Mouse (Mus musculus) MEL (cell line): ENCODE measurements at regions not wholly inside any gene's neighbourhood (a gene's known extent, or its start where the extent isn't known, plus 50 kb on each side); places are given as distances from the start of the nearest gene placed in this dataset.

ENCODE experiments used
- DNase-seq: peaks from one replicate; pipeline ENCODE4 v3.0.0; 2011; ENCODE audit warnings: low read depth, low spot score
- H3K27ac ChIP-seq: 2 replicates; pipeline ENCODE4 v1.5.1; 2012; ENCODE audit warnings: low read depth, mild to moderate bottlenecking, control low read depth, low read length, moderate library complexity; ENCODE audit not compliant: control insufficient read depth
- H3K27me3 ChIP-seq, 2 experiments: fragments of 150-350 bp in 1 of 2; sonication (generic) in 1 of 2; 2 replicates each; pipeline ENCODE4 v1.6.1; 2012; ENCODE audit warnings: low read length in 2 of 2, mild to moderate bottlenecking in 2 of 2, improper control_type of control experiment in 1 of 2, moderate library complexity in 1 of 2; ENCODE audit not compliant: insufficient read depth in 2 of 2, control insufficient read depth in 1 of 2
- H3K36me3 ChIP-seq, 2 experiments: 2 replicates each; pipeline ENCODE4 v1.6.1; 2012 to 2014; ENCODE audit warnings: low read length in 2 of 2, improper control_type of control experiment in 1 of 2, inconsistent platforms in 1 of 2, mild to moderate bottlenecking in 1 of 2; ENCODE audit not compliant: insufficient read depth in 2 of 2, control insufficient read depth in 1 of 2
- H3K4me1 ChIP-seq, 2 experiments: fragments of 150-350 bp in 1 of 2; sonication (generic) in 1 of 2; 2 replicates each; pipeline ENCODE4 v1.6.1; 2012; ENCODE audit warnings: low read length in 2 of 2, improper control_type of control experiment in 1 of 2, mild to moderate bottlenecking in 1 of 2; ENCODE audit not compliant: insufficient read depth in 2 of 2, control insufficient read depth in 1 of 2
- H3K4me3 ChIP-seq, 2 experiments: fragments of 150-350 bp in 1 of 2; sonication (generic) in 1 of 2; 2 replicates each; pipeline ENCODE4 v1.5.1; 2012; ENCODE audit warnings: low read depth in 2 of 2, low read length in 2 of 2, mild to moderate bottlenecking in 2 of 2, moderate library complexity in 2 of 2, control low read depth in 1 of 2, improper control_type of control experiment in 1 of 2; ENCODE audit not compliant: control insufficient read depth in 1 of 2, insufficient read depth in 1 of 2
- H3K79me2 ChIP-seq: 2 replicates; pipeline ENCODE4 v1.6.1; 2012; ENCODE audit warnings: mild to moderate bottlenecking, low read length, moderate library complexity; ENCODE audit not compliant: control insufficient read depth, poor library complexity, insufficient read depth
- H3K9ac ChIP-seq: 2 replicates; pipeline ENCODE4 v1.6.1; 2012; ENCODE audit warnings: low read depth, mild to moderate bottlenecking, control low read depth, low read length, moderate library complexity; ENCODE audit not compliant: control insufficient read depth, poor library complexity, severe bottlenecking
- H3K9me3 ChIP-seq: fragments of 150-350 bp; sonication (generic); replicated peaks from 2 replicates; pipeline ENCODE4 v1.6.1; 2012; ENCODE audit warnings: mild to moderate bottlenecking, low read length, improper control_type of control experiment, moderate library complexity; ENCODE audit not compliant: insufficient read depth
- BHLHE40 ChIP-seq: IDR thresholded peaks from 2 replicates; pipeline ENCODE4 v1.6.1; 2012; ENCODE audit warnings: low read depth, mild to moderate bottlenecking, inconsistent platforms, low read length, improper control_type of control experiment, borderline replicate concordance
- CHD1 ChIP-seq: IDR thresholded peaks from 2 replicates; pipeline ENCODE4 v1.6.1; 2012; ENCODE audit warnings: low read depth, mild to moderate bottlenecking, inconsistent platforms, low read length, improper control_type of control experiment
- ETS1 ChIP-seq: IDR thresholded peaks from 2 replicates; pipeline ENCODE4 v1.6.1; 2012; ENCODE audit warnings: low read depth, mild to moderate bottlenecking, inconsistent platforms, low read length, improper control_type of control experiment, moderate library complexity
- GABPA ChIP-seq: IDR thresholded peaks from 2 replicates; pipeline ENCODE4 v1.6.1; 2012; ENCODE audit warnings: low read depth, mild to moderate bottlenecking, inconsistent platforms, low read length, improper control_type of control experiment, moderate library complexity
- MAFK ChIP-seq: IDR thresholded peaks from 2 replicates; pipeline ENCODE4 v1.6.1; 2011; ENCODE audit warnings: low read depth, mild to moderate bottlenecking, low read length, improper control_type of control experiment, borderline replicate concordance
- MAZ ChIP-seq: IDR thresholded peaks from 2 replicates; pipeline ENCODE4 v1.6.1; 2012; ENCODE audit warnings: low read depth, mild to moderate bottlenecking, inconsistent platforms, low read length, improper control_type of control experiment
- MYC ChIP-seq: IDR thresholded peaks from 2 replicates; pipeline ENCODE4 v1.6.1; 2011; ENCODE audit warnings: low read depth, mild to moderate bottlenecking, low read length, improper control_type of control experiment, moderate library complexity
- NELFE ChIP-seq: IDR thresholded peaks from 2 replicates; pipeline ENCODE4 v1.6.1; 2011; ENCODE audit warnings: low read depth, low read length, improper control_type of control experiment
- NRF1 ChIP-seq: IDR thresholded peaks from 2 replicates; pipeline ENCODE4 v1.6.1; 2014; ENCODE audit warnings: low read depth, mild to moderate bottlenecking, inconsistent platforms, low read length, improper control_type of control experiment, moderate library complexity; ENCODE audit not compliant: poor library complexity, insufficient read depth, severe bottlenecking
- RCOR1 ChIP-seq: IDR thresholded peaks from 2 replicates; pipeline ENCODE4 v1.6.1; 2012; ENCODE audit warnings: low read depth, mild to moderate bottlenecking, inconsistent platforms, low read length, improper control_type of control experiment
- SMC3 ChIP-seq: IDR thresholded peaks from 2 replicates; pipeline ENCODE4 v1.6.1; 2011; ENCODE audit warnings: low read depth, low read length, improper control_type of control experiment
- TBP ChIP-seq: IDR thresholded peaks from 2 replicates; pipeline ENCODE4 v1.8.0; 2011; ENCODE audit warnings: low read depth, low read length, improper control_type of control experiment
- USF1 ChIP-seq: IDR thresholded peaks from 2 replicates; pipeline ENCODE4 v1.6.1; 2014; ENCODE audit warnings: low read depth, mild to moderate bottlenecking, inconsistent platforms, low read length, improper control_type of control experiment, moderate library complexity
- USF2 ChIP-seq, 2 experiments: IDR thresholded peaks; 2 replicates each; pipeline ENCODE4 v1.6.1; 2011 to 2012; ENCODE audit warnings: improper control_type of control experiment in 2 of 2, low read length in 2 of 2, borderline replicate concordance in 1 of 2, inconsistent platforms in 1 of 2, low read depth in 1 of 2, mild to moderate bottlenecking in 1 of 2; ENCODE audit not compliant: insufficient read depth in 1 of 2
- ZC3H11A ChIP-seq: IDR thresholded peaks from 2 replicates; pipeline ENCODE4 v1.6.1; 2012; ENCODE audit warnings: low read depth, mild to moderate bottlenecking, inconsistent platforms, low read length, improper control_type of control experiment
- ZKSCAN1 ChIP-seq: IDR thresholded peaks from 2 replicates; pipeline ENCODE4 v1.6.1; 2012; ENCODE audit warnings: low read depth, mild to moderate bottlenecking, inconsistent platforms, low read length, improper control_type of control experiment, moderate library complexity
- ZMIZ1 ChIP-seq: IDR thresholded peaks from 2 replicates; pipeline ENCODE4 v1.6.1; 2012; ENCODE audit warnings: low read depth, mild to moderate bottlenecking, inconsistent platforms, low read length, improper control_type of control experiment, moderate library complexity

DNA sequence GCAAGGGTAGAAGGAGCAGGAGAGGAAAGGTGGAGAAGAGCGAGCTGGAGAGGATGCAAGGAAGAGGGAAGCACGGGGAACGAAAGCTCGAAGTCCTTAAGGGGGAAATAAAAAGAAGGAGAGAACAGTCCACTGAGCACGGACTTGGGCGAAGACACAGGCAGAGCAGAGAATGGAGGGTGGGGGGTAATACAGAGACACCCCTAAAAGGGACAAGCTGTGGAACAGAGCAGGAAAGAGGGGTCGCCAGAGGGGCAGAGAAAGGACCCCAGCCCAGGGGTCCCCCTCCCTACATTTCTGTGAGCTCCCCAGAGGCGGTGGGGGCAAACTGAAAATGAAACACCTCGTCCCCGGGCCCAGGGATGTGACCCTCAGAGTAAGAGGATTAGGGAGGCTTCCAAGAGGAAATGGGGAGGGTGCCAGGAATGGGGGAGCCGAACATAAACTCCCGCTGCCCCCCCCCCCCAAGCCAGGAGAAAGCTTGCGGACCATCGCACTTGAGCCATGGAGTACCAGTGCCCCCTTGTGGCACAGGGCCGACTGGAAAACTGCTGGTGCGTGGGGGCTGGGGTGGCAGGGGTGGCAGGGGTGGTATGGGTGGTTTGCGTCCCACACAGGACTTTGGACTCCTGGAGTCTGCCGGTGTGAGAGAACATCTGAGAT, 103.5 kb upstream of the Pja1 start (continued):
- no peak for TF ChIP-seq USF1
- no peak for TF ChIP-seq CHD1
- no peak for TF ChIP-seq ETS1
- TF ChIP-seq RCOR1: no peak
- TF ChIP-seq ZMIZ1: no peak
- TF ChIP-seq, all 39 proteins: peak for 4

GRCm38 (mm10) chrX:99570161-99570560, 99.1 kb upstream of the Pja1 start:
- no peaks in the 10 kb centered on the region for H3K79me2 ChIP-seq
- no peak for TF ChIP-seq MAFK
- TF ChIP-seq NELFE: no peak
- TF ChIP-seq, all 39 proteins: peak for 0
- no peaks in the 10 kb centered on the region for H3K27me3 ChIP-seq
- no peak overlapping the region for H3K27ac ChIP-seq
- H3K9me3 ChIP-seq: no peaks in the 10 kb centered on the region
- no peak overlapping the region for H3K4me3 ChIP-seq
- H3K36me3 ChIP-seq: no peaks in the 10 kb centered on the region
- DNase-seq: no peak
- H3K4me1 ChIP-seq: no peaks in the 10 kb centered on the region
- H3K9ac ChIP-seq: no peak overlapping the region

DNA sequence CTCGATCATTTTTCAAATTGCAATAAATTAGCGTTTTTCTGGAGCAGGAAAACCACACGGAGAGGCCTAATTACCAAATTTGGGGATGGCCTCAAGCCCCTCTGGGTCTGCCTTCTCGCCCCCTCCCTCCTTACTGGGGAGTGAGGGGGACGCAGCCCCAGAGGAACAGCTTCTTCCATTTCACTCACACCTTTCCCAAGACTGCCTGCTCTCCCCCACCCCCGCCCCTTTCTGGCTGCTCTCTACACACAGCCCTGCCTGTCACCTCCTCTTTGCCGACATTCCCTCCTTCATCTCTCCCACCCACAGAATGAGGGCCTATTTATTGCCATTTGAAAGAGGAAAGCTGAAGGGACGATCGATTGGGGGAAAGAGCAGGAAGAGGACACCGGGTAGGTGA, 97.2 kb upstream of the Pja1 start:
- Histone ChIP-seq H3K9ac (no peak overlapping the region), H3K27me3 (no peaks in the 10 kb centered on the region), H3K79me2 (no peaks in the 10 kb centered on the region), H3K36me3 (no peaks in the 10 kb centered on the region), H3K27ac (no peak overlapping the region), H3K4me3 (no peak overlapping the region), H3K9me3 (no peaks in the 10 kb centered on the region), H3K4me1 (no peaks in the 10 kb centered on the region)
- TF ChIP-seq ZKSCAN1 (no peak), BHLHE40 (no peak), MAZ (no peak), SMC3 (no peak), TBP (no peak), MYC (no peak), USF2 (IDR thresholded peaks at IDR 0.05; ENCODE audit: borderline replicate concordance in 1 of 2, insufficient read depth in 1 of 2, low read depth in 1 of 2, low read length in 2 of 2) (no peak), ZMIZ1 (no peak), GABPA (no peak), ZC3H11A (no peak), CHD1 (no peak), NRF1 (no peak), RCOR1 (no peak), ETS1 (no peak)
- no peak for DNase-seq
